Mouse (Mus musculus) liver, postnatal 0 days (tissue): ENCODE measurements around the gene Retsat. TPM values are rescaled to one million over a fixed set of nuclear protein-coding genes. Genes with fewer than 3 reads are reported as not detected.

Source experiments
- ATAC-seq: fragments of 200-750 bp; cut with Nextera tagmentation; 2 replicates; pipeline ENCODE4 v1.8.0; 2017; ENCODE audit warnings: mild to moderate bottlenecking, moderate library complexity
- DNase-seq: peaks from one replicate; pipeline ENCODE4 v3.0.0-alpha.2; 2016
- H3K27ac ChIP-seq: fragments of 300-500 bp; sonication (generic); 2 replicates; pipeline ENCODE4 v1.5.1; 2014; ENCODE audit warnings: antibody characterized with exemption, moderate library complexity, mild to moderate bottlenecking, low read depth
- H3K27me3 ChIP-seq: fragments of 300-500 bp; sonication (generic); 2 replicates; pipeline ENCODE4 v1.6.1; 2014; ENCODE audit warnings: low read length, control low read depth, mixed read lengths; ENCODE audit not compliant: insufficient read depth
- H3K36me3 ChIP-seq: fragments of 300-500 bp; sonication (generic); replicated peaks from 2 replicates; pipeline ENCODE4 v1.6.1; 2014; ENCODE audit warnings: mild to moderate bottlenecking, control low read depth, low read length, moderate library complexity, mixed read lengths; ENCODE audit not compliant: insufficient read depth
- H3K4me1 ChIP-seq: fragments of 300-500 bp; sonication (generic); 2 replicates; pipeline ENCODE4 v1.6.1; 2014; ENCODE audit warnings: antibody characterized with exemption, mild to moderate bottlenecking, control low read depth; ENCODE audit not compliant: insufficient read depth
- H3K4me2 ChIP-seq: fragments of 300-500 bp; sonication (generic); 2 replicates; pipeline ENCODE4 v1.6.1; 2014; ENCODE audit warnings: low read depth, mild to moderate bottlenecking, low read length, moderate library complexity, mixed read lengths
- H3K4me3 ChIP-seq: fragments of 300-500 bp; sonication (generic); 2 replicates; pipeline ENCODE4 v1.5.1; 2014; ENCODE audit warnings: low read depth, low read length
- H3K9ac ChIP-seq: fragments of 300-500 bp; sonication (generic); replicated peaks from 2 replicates; pipeline ENCODE4 v1.6.1; 2014; ENCODE audit warnings: mild to moderate bottlenecking, moderate library complexity
- H3K9me3 ChIP-seq: fragments of 300-500 bp; sonication (generic); 2 replicates; pipeline ENCODE4 v1.6.1; 2016; ENCODE audit warnings: mild to moderate bottlenecking, control low read depth, low read length, mixed read lengths
- CTCF ChIP-seq: sonication (generic); IDR thresholded peaks from 2 replicates; pipeline ENCODE4 v1.5.1; 2016; ENCODE audit warnings: antibody characterized with exemption, low read depth
- EP300 ChIP-seq: IDR thresholded peaks from 2 replicates; pipeline ENCODE4 v1.6.1; 2016; ENCODE audit warnings: antibody characterized with exemption, low read depth, mild to moderate bottlenecking
- WGBS: fragments of 180-500 bp; shearing (Covaris S2); extraction: QIAGEN DNeasy Blood & Tissue Kit; methylation state at CpG from one replicate; pipeline ENCODE4 v1.1.7; 2014; ENCODE audit not compliant: insufficient replicate concordance; 5-methylcytosine and 5-hydroxymethylcytosine counted together
- polyA plus RNA-seq: library from polyadenylated mRNA; unstranded; fragments of >200 nt; fragmentation: Nextera tagmentation; extraction: Ambion mirVana; gene quantifications from 2 replicates; pipeline ENCODE4 v1.2.1, GENCODE M21; 2015

The Retsat gene
- 90.4 and 109 TPM in 2 replicates for polyA plus RNA-seq

GRCm38 (mm10) chr6:72597956-72598753, at the start of gene Retsat, which contains the start of gene Elmod3:
Retsat (plus strand) TSS chr6:72598475.
Elmod3 (minus strand) TSS chr6:72598413.
- Histone ChIP-seq H3K27me3 (no peaks in the 10 kb centered on the region), H3K4me3 (peak within 1 kb of the TSS; percentile 75), H3K4me1 (peaks cover 20% of the 10 kb centered on the region), H3K9ac (peak within 1 kb of the TSS; percentile 68), H3K4me2 (peak within 1 kb of the TSS; percentile 83), H3K36me3 (peaks cover 5% of the 10 kb centered on the region; the same call in 1 of the 2 replicates), H3K9me3 (no peaks in the 10 kb centered on the region), H3K27ac (peak within 1 kb of the TSS; percentile 88)
- WGBS, result under 1% methylated on average over 38 of the region's 38 CpGs
- DNase-seq (peak; percentile 89), ATAC-seq (peak; percentile 90)
- TF ChIP-seq EP300 (peak; percentile 69; the same call in 1 of the 2 replicates), CTCF (no peak)

DNA sequence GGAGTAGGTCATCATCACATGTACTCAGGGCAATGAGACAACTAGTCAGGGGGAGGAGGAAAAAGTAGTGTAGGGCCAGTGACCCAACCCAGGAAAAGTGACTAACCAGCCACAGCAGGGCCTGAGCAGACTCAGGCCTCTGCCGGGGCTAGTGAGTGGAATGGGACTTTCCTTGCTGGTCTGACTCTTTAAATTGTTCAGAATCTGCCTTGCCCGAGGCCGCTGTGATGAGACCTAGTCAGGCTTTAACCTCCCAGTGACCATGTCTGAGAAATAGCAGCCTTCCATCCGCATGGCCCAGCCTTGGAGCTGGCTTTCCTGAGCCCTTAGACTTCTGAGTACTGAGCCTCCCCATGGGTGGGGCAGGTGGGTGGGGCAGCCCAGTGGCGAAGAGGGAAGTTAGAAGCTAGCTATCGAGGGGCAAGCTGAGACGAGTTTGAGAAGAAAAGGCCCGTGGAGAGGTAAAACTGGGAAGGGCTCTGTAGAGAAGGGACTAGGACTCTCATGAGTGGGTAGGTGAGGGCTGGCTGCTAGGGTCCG, 49.2 kb upstream of the Retsat start:
- H3K27ac ChIP-seq, result peak overlapping the region; percentile 55
- H3K4me1 ChIP-seq, result peaks cover 36% of the 10 kb centered on the region
- TF ChIP-seq EP300, result no peak
- TF ChIP-seq CTCF, result no peak
- ATAC-seq (0 out of 2 replicates have a peak, but pooled peaks have one; percentile 29), DNase-seq (peak; percentile 55)
- H3K9ac ChIP-seq, result peak overlapping the region; percentile 41
- peak overlapping the region; percentile 32 for H3K4me3 ChIP-seq
- no peaks in the 10 kb centered on the region for H3K27me3 ChIP-seq
- WGBS, result 29% methylated on average over 9 of the region's 9 CpGs
- no peaks in the 10 kb centered on the region for H3K36me3 ChIP-seq
- H3K9me3 ChIP-seq, result no peaks in the 10 kb centered on the region
- H3K4me2 ChIP-seq, result peak overlapping the region; percentile 59

DNA sequence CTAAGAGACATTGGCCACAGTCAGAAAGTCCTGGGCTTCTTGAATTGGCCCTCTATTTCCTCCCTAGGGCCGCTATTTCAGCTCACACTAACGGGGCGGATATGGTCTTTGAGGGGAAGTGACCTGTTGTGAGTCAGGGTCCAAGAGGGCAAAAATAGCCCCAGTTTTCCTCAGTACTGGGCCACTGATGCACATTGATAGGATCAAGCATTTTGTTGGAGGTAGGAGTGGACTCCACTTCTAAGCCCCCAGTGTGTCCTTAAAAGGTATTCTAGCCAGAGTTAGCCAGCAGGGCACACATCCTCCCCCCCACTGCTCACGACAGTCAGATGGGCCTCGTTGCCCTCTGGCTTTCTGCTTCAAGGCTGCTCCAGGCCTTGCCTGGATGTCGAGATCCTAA, 48.2 kb upstream of the Retsat start:
- Histone ChIP-seq H3K4me1 (peaks cover 33% of the 10 kb centered on the region), H3K4me2 (peak overlapping the region; percentile 59), H3K4me3 (peak overlapping the region; percentile 32), H3K9ac (peak overlapping the region; percentile 41), H3K27ac (peak overlapping the region; percentile 55; the same call in 1 of the 2 replicates), H3K9me3 (no peaks in the 10 kb centered on the region), H3K27me3 (no peaks in the 10 kb centered on the region), H3K36me3 (no peaks in the 10 kb centered on the region)
- 50% methylated on average over 6 of the region's 6 CpGs for WGBS
- ATAC-seq (no peak), DNase-seq (no peak)
- TF ChIP-seq EP300 (no peak), CTCF (no peak)

- 47% methylated on average over 10 of the region's 10 CpGs for WGBS
- no peak for DNase-seq
Measured at GRCm38 (mm10) chr6:72550503-72551100, 47.7 kb upstream of the Retsat start.

DNA sequence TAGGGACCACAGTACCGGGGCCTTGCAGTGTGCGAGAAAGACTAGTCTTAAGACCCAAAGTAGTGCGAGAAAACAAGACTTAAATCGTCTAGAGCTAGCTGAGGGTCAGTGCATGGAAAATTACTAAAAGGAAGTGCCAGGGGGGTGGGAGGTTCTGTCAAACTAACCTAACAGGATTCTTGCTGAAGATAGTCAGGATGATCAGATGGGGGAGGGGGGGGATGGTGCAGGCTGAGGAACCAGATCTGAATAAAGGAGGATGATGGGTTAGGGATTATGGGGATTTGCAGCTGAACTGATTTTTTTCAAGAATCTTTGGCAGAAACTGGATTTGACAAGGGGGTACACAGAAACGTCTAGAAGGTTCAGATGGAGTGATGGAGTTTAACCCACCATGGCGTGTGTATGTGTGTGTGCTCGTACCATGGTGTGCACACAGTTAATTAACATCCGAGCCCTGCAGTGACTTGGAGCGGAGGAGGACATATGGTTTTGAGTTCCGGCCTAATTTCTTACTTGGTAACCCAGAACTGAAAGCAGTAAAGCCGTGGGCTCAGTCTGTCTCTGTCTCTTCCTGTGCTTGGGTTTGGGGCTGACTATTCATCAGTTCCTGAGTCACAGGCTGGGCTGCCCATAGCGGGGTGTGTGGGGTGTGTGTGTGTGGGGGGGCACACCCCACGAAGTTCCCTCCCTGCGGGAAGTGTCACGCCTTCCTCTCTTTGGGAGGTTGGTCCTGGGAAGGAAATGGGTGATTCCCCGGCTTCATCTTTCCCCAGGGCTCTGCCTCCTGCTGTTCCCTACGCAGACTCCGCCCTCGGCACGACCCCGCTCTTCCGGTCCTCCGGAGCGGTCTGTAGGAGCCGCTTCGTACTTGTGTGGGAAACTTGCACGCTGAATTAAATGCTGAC, 45.9 kb upstream of the Retsat start:
- H3K4me3 ChIP-seq, result peak overlapping the region; percentile 50
- no peak for TF ChIP-seq EP300
- TF ChIP-seq CTCF, result no peak
- H3K9ac ChIP-seq, result peak overlapping the region; percentile 63
- peak overlapping the region; percentile 76 for H3K27ac ChIP-seq
- H3K9me3 ChIP-seq, result no peaks in the 10 kb centered on the region
- H3K27me3 ChIP-seq, result no peaks in the 10 kb centered on the region
- DNase-seq (peak; percentile 59), ATAC-seq (peak; percentile 75)
- 14% methylated on average over 27 of the region's 27 CpGs for WGBS
- peaks cover 33% of the 10 kb centered on the region for H3K4me1 ChIP-seq
- no peaks in the 10 kb centered on the region for H3K36me3 ChIP-seq
- peak overlapping the region; percentile 90 for H3K4me2 ChIP-seq

More at GRCm38 (mm10) chr6:72550503-72551100, 47.7 kb upstream of the Retsat start:
- H3K9me3 ChIP-seq, result no peaks in the 10 kb centered on the region
- peaks cover 33% of the 10 kb centered on the region for H3K4me1 ChIP-seq
- no peak overlapping the region for H3K9ac ChIP-seq
- TF ChIP-seq EP300 (no peak), CTCF (no peak)
- ATAC-seq, result no peak
- no peaks in the 10 kb centered on the region for H3K36me3 ChIP-seq
- H3K27ac ChIP-seq, result 0 out of 2 replicates have a peak overlapping the region, but pooled peaks have one; percentile 55
- peak overlapping the region; percentile 32; the same call in 1 of the 2 replicates for H3K4me3 ChIP-seq
- H3K4me2 ChIP-seq, result peak overlapping the region; percentile 59
- H3K27me3 ChIP-seq, result no peaks in the 10 kb centered on the region
